Mouse (Mus musculus) lung, embryonic 15.5 days (tissue): Measurements from ENCODE around the gene Hoxd9. TPM values are rescaled to one million over a fixed set of nuclear protein-coding genes. Genes with fewer than 3 reads are reported as not detected.

ENCODE experiments used
- ATAC-seq: fragments of 200-750 bp; cut with Nextera tagmentation; 2 replicates; pipeline ENCODE4 v1.8.0; 2017; ENCODE audit warnings: moderate number of reproducible peaks, borderline replicate concordance; ENCODE audit not compliant: low FRiP score, low TSS enrichment; ENCODE audit errors: extremely low read depth
- H3K27ac ChIP-seq: fragments of 300-500 bp; sonication (generic); 2 replicates; pipeline ENCODE4 v1.5.1; 2015; ENCODE audit warnings: moderate library complexity, mild to moderate bottlenecking, inconsistent platforms
- H3K27me3 ChIP-seq: fragments of 300-500 bp; sonication (generic); 2 replicates; pipeline ENCODE4 v1.6.1; 2015; ENCODE audit warnings: inconsistent platforms
- H3K36me3 ChIP-seq: fragments of 300-500 bp; sonication (generic); 2 replicates; pipeline ENCODE4 v1.6.1; 2015; ENCODE audit warnings: inconsistent platforms
- H3K4me1 ChIP-seq: fragments of 300-500 bp; sonication (generic); 2 replicates; pipeline ENCODE4 v1.6.1; 2015; ENCODE audit warnings: inconsistent platforms
- H3K4me2 ChIP-seq: fragments of 300-500 bp; sonication (generic); 2 replicates; pipeline ENCODE4 v1.6.1; 2015; ENCODE audit warnings: inconsistent platforms, mild to moderate bottlenecking, moderate library complexity
- H3K4me3 ChIP-seq: fragments of 300-500 bp; sonication (generic); 2 replicates; pipeline ENCODE4 v1.5.1; 2015; ENCODE audit warnings: mild to moderate bottlenecking, inconsistent platforms
- H3K9ac ChIP-seq: fragments of 300-500 bp; sonication (generic); 2 replicates; pipeline ENCODE4 v1.6.1; 2015; ENCODE audit warnings: inconsistent platforms
- H3K9me3 ChIP-seq: fragments of 300-500 bp; sonication (generic); 2 replicates; pipeline ENCODE4 v1.6.1; 2016; ENCODE audit warnings: inconsistent platforms
- WGBS: fragments of 180-500 bp; shearing (Covaris S2); methylation state at CpG from one replicate; pipeline ENCODE4 v1.1.7; 2015; 5-methylcytosine and 5-hydroxymethylcytosine counted together
- polyA plus RNA-seq: library from polyadenylated mRNA; unstranded; fragments of >200 nt; fragmentation: Nextera tagmentation; extraction: Ambion mirVana; gene quantifications from 2 replicates; pipeline ENCODE4 v1.2.1, GENCODE M21; 2015

Hoxd9 gene
- polyA plus RNA-seq, 1 experiment from 2014 or later = 0.44 TPM

DNA sequence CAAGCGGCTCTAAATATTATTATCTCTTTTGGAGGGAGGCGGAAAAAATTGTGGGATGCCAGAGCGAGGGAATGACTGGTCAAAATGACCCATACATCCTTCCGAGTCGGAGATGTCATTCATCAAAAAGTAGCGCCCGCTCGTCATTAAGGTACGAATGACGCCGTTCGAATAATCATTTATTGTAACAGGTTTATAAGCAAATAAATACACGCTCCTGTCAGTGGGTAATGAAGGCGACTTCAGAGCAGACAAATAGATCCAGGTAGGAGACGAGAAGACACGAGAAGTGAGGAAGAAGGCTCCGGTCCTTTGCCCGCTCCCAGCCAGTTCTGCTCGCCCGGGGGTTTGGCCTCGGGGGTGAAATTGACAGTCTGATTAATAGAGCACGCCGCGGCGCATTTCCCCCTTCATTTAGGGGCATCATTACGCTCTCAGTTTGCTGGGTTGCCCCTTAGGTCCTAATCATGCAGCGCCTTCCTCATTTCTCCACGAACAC is 38.0 kb upstream of the Hoxd9 start, which contains the start of gene Evx2:
Gene Evx2 (minus strand): TSS at position 51 of the 499 bp plus-strand sequence.
- H3K4me3 ChIP-seq = no peak within 1 kb of the TSS
- H3K4me2 ChIP-seq = no peak within 1 kb of the TSS
- ATAC-seq = no peak
- no peak within 1 kb of the TSS for H3K27ac ChIP-seq
- WGBS = 2% methylated on average over 28 of the region's 28 CpGs
- H3K27me3 ChIP-seq = peaks cover 99% of the 10 kb centered on the region
- H3K4me1 ChIP-seq = peaks cover 26% of the 10 kb centered on the region
- H3K9me3 ChIP-seq = no peaks in the 10 kb centered on the region
- no peak within 1 kb of the TSS for H3K9ac ChIP-seq
- H3K36me3 ChIP-seq = no peaks in the 10 kb centered on the region

DNA sequence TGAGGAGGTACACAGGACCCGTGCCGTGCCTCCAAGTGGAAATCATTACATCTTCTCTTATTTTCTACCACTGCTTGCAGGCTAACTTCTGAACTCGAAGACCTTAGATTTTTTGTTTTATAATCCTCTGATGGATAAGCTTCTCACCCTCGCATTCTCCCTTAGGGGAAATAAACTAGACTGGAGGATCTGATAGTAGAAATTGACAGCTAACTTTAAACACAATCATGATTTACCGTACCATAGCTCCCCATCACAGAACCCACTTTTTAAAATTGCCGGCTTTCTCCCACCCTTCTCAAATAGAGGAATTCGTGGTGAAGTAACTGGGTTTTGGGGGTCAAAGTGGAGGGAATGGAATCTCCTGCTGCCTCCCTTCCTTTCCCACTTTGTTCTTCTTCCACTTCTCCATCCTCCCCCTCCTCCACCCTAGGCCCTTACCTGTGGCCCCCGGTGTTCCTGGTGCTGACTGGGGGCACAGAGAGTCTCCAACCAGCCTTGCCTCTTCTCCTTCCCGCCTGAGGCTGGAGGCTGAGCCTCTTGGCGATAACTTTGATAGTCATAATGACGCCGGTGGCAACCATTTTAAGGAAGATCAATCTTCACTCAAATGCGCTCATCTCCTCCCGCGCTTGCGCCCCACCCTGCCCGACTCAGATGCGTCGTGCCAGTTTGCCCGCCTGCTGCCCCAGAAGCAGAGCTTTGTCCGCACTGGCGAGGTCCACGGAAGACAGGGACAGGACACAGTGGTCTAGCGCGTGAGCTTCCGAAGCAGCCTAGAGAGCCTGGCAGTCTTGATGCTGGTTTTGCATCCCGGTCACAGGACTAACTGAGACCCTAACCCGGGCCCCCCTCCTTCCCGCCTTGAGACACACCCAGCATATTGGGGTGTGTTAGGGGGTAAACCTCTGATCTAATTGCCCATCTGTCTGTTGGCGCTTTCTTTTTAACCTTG is 36.8 kb upstream of the Hoxd9 start:
- peaks cover 21% of the 10 kb centered on the region for H3K4me1 ChIP-seq
- ATAC-seq = no peak
- no peak overlapping the region for H3K4me3 ChIP-seq
- H3K36me3 ChIP-seq = no peaks in the 10 kb centered on the region
- 2% methylated on average over 30 of the region's 30 CpGs for WGBS
- H3K4me2 ChIP-seq = no peak overlapping the region
- no peak overlapping the region for H3K9ac ChIP-seq
- H3K27me3 ChIP-seq = peaks cover 99% of the 10 kb centered on the region
- no peak overlapping the region for H3K27ac ChIP-seq
- no peaks in the 10 kb centered on the region for H3K9me3 ChIP-seq

DNA sequence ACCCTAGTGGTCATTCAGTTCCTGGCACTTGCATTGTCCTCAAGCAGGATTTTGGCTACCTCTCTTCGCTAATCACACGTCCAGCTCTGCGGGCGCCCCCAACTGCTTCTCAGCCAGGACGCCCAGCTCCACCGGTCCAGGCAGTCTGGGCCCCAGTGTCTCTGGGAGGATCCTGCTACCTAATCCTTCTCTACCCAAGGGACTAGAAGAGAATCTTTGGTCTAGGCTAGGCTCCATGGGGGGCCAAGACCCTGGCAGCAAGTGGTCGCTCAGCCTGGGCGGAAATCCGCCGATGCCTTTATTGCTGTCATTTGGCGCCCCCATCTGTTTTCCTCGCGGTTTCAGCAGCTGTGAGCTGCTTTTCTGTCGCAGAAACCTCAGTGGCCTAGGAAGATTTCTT is 35.8 kb upstream of the Hoxd9 start:
- Histone ChIP-seq H3K9ac (no peak overlapping the region), H3K9me3 (no peaks in the 10 kb centered on the region), H3K36me3 (no peaks in the 10 kb centered on the region), H3K27me3 (peaks cover 99% of the 10 kb centered on the region), H3K4me1 (peaks cover 16% of the 10 kb centered on the region), H3K4me2 (peak overlapping the region; percentile 40; the same call in 1 of the 2 replicates), H3K4me3 (peak overlapping the region; percentile 16; the same call in 1 of the 2 replicates), H3K27ac (no peak overlapping the region)
- under 1% methylated on average over 14 of the region's 14 CpGs for WGBS
- ATAC-seq = no peak

DNA sequence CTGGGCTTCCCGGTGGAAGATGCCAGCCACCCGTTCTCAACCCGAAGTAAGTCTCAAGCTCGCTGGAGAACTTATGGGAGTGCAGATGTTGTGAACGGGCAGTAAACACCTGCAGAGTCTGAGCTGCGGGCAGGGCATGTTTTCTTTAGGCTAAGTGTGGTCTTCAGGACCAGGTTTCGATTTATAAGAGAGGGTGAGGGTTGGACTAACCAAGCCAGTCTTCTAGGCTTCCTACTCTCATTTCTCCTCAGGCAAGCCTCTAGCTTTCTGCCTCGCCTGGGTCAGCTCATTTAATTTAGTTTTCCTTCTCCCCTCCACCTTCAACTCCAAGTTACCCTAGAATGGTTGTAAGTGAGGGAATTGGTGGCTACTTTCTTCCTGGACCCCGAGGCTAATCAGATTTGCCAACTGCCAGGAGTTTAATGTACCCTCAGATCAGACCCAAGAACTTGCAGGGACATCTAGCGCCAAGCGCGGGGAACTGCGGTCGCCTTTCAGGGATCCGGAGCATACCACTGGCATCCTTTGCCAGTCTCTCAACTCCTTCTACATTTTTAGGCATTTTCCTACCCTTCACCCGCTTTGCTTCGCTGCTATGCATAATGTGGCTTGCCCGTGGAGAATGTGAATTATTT is 34.1 kb upstream of the Hoxd9 start:
- no peak overlapping the region for H3K4me3 ChIP-seq
- no peak overlapping the region for H3K4me2 ChIP-seq
- H3K27me3 ChIP-seq = peaks cover 97% of the 10 kb centered on the region
- H3K9ac ChIP-seq = no peak overlapping the region
- H3K4me1 ChIP-seq = peaks cover 18% of the 10 kb centered on the region
- no peak for ATAC-seq
- no peaks in the 10 kb centered on the region for H3K9me3 ChIP-seq
- H3K27ac ChIP-seq = no peak overlapping the region
- 3% methylated on average over 18 of the region's 18 CpGs for WGBS
- H3K36me3 ChIP-seq = no peaks in the 10 kb centered on the region

DNA sequence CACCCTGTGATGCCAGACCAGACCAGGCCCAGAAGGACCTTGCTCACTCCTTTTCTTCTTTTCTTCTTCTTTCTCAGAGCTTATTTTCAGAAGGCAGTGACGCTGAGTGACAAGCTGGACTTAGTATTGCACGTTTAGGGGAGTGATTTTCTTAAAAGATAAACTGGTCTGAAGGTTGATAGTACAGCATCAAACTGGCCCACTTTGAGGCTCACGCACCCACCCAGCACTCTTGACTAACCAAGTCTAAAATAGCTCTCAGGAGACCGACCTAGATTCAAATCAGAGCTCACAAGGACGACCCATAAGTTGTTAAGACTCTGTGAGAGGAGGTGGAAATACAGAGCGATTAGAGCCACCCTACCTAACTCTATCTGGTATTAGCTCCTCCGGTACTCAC is 31.1 kb upstream of the Hoxd9 start:
- no peak overlapping the region for H3K4me2 ChIP-seq
- H3K36me3 ChIP-seq = no peaks in the 10 kb centered on the region
- no peak overlapping the region for H3K9ac ChIP-seq
- no peak overlapping the region for H3K27ac ChIP-seq
- 4% methylated on average over 7 of the region's 7 CpGs for WGBS
- H3K4me3 ChIP-seq = no peak overlapping the region
- ATAC-seq = no peak
- H3K9me3 ChIP-seq = no peaks in the 10 kb centered on the region
- peaks cover 17% of the 10 kb centered on the region for H3K4me1 ChIP-seq
- H3K27me3 ChIP-seq = peaks cover 96% of the 10 kb centered on the region

DNA sequence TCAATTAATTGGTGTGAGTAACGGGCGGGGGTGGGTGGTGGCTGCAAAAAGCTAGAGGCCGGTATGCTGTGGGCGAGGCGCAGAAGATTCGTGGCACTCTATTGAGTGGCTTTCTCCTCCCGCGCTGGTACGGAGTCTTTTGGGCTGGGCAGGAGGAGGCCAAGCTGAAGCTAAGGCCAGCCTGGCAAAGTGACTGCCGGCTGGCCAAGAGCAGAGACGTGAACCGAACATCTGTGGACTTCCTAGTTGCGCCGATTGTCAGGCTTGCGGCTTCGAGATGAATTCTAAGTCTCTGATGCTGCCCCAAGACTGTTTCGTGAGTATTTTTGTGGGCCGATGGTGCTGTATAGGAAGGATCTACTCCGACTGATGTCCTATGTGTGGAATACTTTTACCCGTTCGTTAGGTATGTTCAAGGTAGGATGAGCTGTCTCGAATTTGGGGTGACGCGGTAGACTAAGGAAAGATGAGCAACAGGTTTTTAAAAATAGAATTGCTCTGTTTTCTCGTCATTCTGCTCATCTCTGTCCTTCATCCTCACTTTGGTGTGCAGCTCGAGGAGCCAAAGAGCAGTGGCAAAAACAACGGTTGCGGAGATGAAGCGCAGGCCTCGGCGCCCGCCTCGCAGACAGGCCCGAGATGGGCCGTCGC is 30.2 kb upstream of the Hoxd9 start:
- 2% methylated on average over 36 of the region's 36 CpGs for WGBS
- H3K4me2 ChIP-seq = peak overlapping the region; percentile 78
- peaks cover 96% of the 10 kb centered on the region for H3K27me3 ChIP-seq
- no peaks in the 10 kb centered on the region for H3K9me3 ChIP-seq
- H3K27ac ChIP-seq = no peak overlapping the region
- no peak overlapping the region for H3K9ac ChIP-seq
- H3K36me3 ChIP-seq = no peaks in the 10 kb centered on the region
- no peak overlapping the region for H3K4me3 ChIP-seq
- H3K4me1 ChIP-seq = peaks cover 12% of the 10 kb centered on the region
- ATAC-seq = 0 out of 2 replicates have a peak, but pooled peaks have one; percentile 14

DNA sequence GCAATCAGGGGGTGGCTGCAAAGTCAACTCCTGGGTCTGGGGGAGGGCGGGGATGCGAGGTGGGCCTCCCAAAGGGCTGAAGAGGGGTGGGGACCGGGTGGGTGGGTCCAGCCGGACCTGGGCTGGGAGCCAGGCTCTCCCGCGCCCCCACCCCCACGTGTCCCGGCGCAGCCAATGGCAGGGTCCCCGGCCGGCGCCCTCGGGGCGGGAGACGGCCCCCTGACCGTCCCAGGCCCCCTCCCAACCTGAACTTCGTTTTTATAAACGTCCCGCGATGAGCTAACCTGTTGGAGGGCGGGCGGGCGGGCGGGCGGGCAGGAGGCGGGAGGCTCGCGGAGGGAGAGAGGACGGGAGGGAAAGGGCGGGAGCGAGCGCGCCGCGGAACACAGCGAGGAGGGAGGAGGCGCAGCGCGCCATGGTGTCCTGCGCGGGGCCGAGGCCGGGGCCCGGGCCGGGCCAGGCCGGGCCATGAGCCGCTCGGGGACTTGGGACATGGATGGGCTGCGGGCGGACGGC is 29.6 kb upstream of the Hoxd9 start, which contains the start of gene Hoxd13:
Gene Hoxd13 (plus strand): TSS at position 469 of the 516 bp plus-strand sequence.
- H3K9ac ChIP-seq = no peak within 1 kb of the TSS
- H3K27me3 ChIP-seq = peaks cover 96% of the 10 kb centered on the region
- peak; percentile 81; the same call in 1 of the 2 replicates for ATAC-seq
- H3K27ac ChIP-seq = no peak within 1 kb of the TSS
- peaks cover 17% of the 10 kb centered on the region for H3K4me1 ChIP-seq
- H3K4me3 ChIP-seq = peak within 1 kb of the TSS; percentile 39
- 0% methylated on average over 14 of the region's 51 CpGs for WGBS
- peak within 1 kb of the TSS; percentile 78 for H3K4me2 ChIP-seq
- no peaks in the 10 kb centered on the region for H3K36me3 ChIP-seq
- H3K9me3 ChIP-seq = no peaks in the 10 kb centered on the region

DNA sequence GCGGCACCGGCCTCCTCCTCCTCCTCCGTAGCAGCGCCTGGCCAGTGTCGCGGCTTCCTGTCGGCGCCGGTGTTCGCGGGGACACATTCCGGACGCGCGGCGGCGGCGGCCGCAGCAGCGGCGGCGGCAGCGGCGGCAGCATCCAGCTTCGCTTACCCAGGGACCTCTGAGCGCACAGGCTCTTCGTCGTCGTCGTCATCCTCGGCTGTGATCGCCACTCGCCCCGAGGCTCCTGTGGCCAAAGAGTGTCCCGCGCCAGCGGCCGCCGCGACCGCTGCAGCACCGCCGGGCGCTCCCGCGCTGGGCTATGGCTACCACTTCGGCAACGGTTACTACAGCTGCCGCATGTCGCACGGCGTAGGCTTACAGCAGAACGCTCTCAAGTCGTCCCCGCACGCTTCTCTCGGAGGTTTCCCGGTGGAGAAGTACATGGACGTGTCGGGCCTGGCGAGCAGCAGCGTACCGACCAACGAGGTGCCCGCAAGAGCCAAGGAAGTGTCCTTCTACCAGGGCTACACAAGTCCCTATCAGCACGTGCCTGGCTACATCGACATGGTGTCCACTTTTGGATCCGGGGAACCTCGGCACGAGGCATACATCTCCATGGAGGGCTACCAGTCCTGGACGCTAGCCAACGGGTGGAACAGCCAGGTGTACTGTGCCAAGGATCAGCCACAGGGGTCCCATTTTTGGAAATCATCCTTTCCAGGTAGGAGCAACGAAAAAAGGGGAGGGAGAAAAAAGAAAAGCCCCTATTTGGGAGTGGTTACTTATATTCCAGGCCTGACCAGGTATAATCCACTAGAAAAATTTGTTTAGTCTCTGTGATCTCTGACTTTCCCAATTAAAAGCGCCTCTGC is 28.9 kb upstream of the Hoxd9 start:
- Histone ChIP-seq H3K27me3 (peaks cover 96% of the 10 kb centered on the region), H3K4me2 (peak overlapping the region; percentile 78), H3K27ac (no peak overlapping the region), H3K9ac (no peak overlapping the region), H3K4me1 (peaks cover 17% of the 10 kb centered on the region), H3K9me3 (no peaks in the 10 kb centered on the region), H3K36me3 (no peaks in the 10 kb centered on the region), H3K4me3 (peak overlapping the region; percentile 39)
- WGBS = under 1% methylated on average over 57 of the region's 74 CpGs
- peak; percentile 62 for ATAC-seq

DNA sequence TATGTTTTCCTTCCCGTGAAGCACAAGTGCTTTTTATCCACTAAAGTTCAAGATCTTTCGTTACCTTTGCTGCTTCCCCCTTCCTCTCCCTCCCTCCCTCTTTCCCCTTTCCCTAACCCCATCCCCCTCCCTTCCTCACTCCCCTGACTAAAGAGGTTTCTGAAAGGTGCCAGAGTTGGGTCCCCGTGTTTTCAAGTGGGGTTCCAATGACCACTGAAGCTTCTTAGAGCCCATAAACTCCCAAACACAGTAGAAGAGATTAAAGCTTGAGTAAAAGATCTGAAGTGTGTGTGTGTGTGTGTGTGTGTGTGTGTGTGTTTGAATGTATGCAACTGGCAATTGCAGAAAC is 28.3 kb upstream of the Hoxd9 start:
- 1% methylated on average over 3 of the region's 3 CpGs for WGBS
- H3K4me1 ChIP-seq = peaks cover 17% of the 10 kb centered on the region
- ATAC-seq = no peak

DNA sequence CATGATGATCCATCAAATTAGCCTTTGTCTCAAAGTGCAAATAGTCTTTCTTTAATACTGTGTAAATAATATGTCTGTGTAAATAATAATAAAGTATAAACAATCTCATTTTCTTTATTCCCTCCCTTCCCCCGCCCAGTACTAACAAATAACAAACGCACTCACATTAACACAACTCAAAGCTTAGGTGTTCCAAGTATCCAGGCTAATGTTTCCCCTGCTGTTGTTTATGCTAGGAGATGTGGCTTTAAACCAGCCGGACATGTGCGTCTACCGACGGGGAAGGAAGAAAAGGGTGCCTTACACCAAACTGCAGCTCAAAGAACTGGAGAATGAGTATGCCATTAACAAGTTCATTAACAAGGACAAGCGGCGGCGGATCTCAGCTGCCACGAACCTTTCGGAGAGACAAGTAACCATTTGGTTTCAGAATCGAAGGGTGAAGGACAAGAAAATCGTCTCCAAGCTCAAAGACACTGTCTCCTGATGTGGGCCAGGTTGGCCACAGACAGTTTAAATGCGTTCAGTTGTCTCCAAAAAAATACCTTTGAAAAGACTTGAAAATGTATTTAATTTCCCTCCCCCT is 27.8 kb upstream of the Hoxd9 start:
- H3K27me3 ChIP-seq = peaks cover 96% of the 10 kb centered on the region
- peaks cover 17% of the 10 kb centered on the region for H3K4me1 ChIP-seq
- H3K9me3 ChIP-seq = no peaks in the 10 kb centered on the region
- no peak overlapping the region for H3K4me2 ChIP-seq
- no peak for ATAC-seq
- no peaks in the 10 kb centered on the region for H3K36me3 ChIP-seq
- WGBS = 1% methylated on average over 14 of the region's 14 CpGs
- H3K9ac ChIP-seq = no peak overlapping the region
- H3K4me3 ChIP-seq = no peak overlapping the region
- no peak overlapping the region for H3K27ac ChIP-seq

More for the DNA sequence above, 28.3 kb upstream of the Hoxd9 start:
- H3K4me2 ChIP-seq = no peak overlapping the region
- no peaks in the 10 kb centered on the region for H3K36me3 ChIP-seq
- no peaks in the 10 kb centered on the region for H3K9me3 ChIP-seq
- peaks cover 96% of the 10 kb centered on the region for H3K27me3 ChIP-seq
- no peak overlapping the region for H3K9ac ChIP-seq
- H3K4me3 ChIP-seq = no peak overlapping the region
- H3K27ac ChIP-seq = no peak overlapping the region
